Mouse (Mus musculus) yolk sac, embryonic 10.5 days (tissue): Measurements from ENCODE around the gene Parp16.
"Not testable (repeated sequence)": the region's sequence is repeated elsewhere in the genome, so short reads cannot be mapped to it uniquely, and the experiment has no call there.

ENCODE experiments used
- DNase-seq: peaks from one replicate; pipeline ENCODE4 v3.0.0-alpha.2; 2017; ENCODE audit warnings: low spot score

Gene Parp16

GRCm38 (mm10) chr9:65208293-65209179, 13.4 kb downstream of the Parp16 start:
- no peak for DNase-seq

- DNase-seq, result no peak
Measured at GRCm38 (mm10) chr9:65211598-65211997, 16.4 kb downstream of the Parp16 start.

GRCm38 (mm10) chr9:65214425-65214777, 19.2 kb downstream of the Parp16 start:
- DNase-seq, result no peak

GRCm38 (mm10) chr9:65214778-65215493, 19.8 kb downstream of the Parp16 start:
- DNase-seq, result peak; percentile 95

GRCm38 (mm10) chr9:65215494-65216126, 20.5 kb downstream of the Parp16 start:
- DNase-seq, result peak; percentile 82

GRCm38 (mm10) chr9:65216972-65217371, 21.8 kb downstream of the Parp16 start:
- DNase-seq, result no peak

GRCm38 (mm10) chr9:65217661-65218060, 22.5 kb downstream of the Parp16 start:
- DNase-seq, result no peak

GRCm38 (mm10) chr9:65218916-65219315, 23.8 kb downstream of the Parp16 start:
- no peak for DNase-seq

GRCm38 (mm10) chr9:65220398-65220797, 25.2 kb downstream of the Parp16 start:
- not testable (repeated sequence) for DNase-seq

GRCm38 (mm10) chr9:65223927-65224326, 28.8 kb downstream of the Parp16 start:
- no peak for DNase-seq

GRCm38 (mm10) chr9:65225795-65226194, 30.6 kb downstream of the Parp16 start:
- no peak for DNase-seq

- no peak for DNase-seq
Measured at GRCm38 (mm10) chr9:65230250-65230649, 35.1 kb downstream of the Parp16 start.

GRCm38 (mm10) chr9:65231284-65231683, 36.1 kb downstream of the Parp16 start:
- DNase-seq, result no peak

GRCm38 (mm10) chr9:65233243-65233985, 38.3 kb downstream of the Parp16 start:
- no peak for DNase-seq

- DNase-seq, result no peak
Measured at GRCm38 (mm10) chr9:65234734-65235133, 39.6 kb downstream of the Parp16 start.

- DNase-seq, result no peak
Measured at GRCm38 (mm10) chr9:65235601-65236000, 40.4 kb downstream of the Parp16 start.

- DNase-seq, result no peak
Measured at GRCm38 (mm10) chr9:65237616-65238015, 42.5 kb downstream of the Parp16 start.

- no peak for DNase-seq
Measured at GRCm38 (mm10) chr9:65238191-65238760, 43.1 kb downstream of the Parp16 start.

GRCm38 (mm10) chr9:65239176-65239575, 44.0 kb downstream of the Parp16 start:
- no peak for DNase-seq

- DNase-seq, result no peak
Measured at GRCm38 (mm10) chr9:65239731-65240130, 44.6 kb downstream of the Parp16 start.

GRCm38 (mm10) chr9:65240587-65240986, 45.4 kb downstream of the Parp16 start:
- DNase-seq, result no peak

- DNase-seq, result no peak
Measured at GRCm38 (mm10) chr9:65241973-65242372, 46.8 kb downstream of the Parp16 start.
